Mouse (Mus musculus): ENCODE results near the gene Nsun4. TPM values are rescaled to one million over a fixed set of nuclear protein-coding genes. Genes with fewer than 3 reads are reported as not detected.

Gene Nsun4
- total RNA-seq (2014; rRNA removed) = 8.7 and 10.9 TPM in 2 replicates
- 8.7 and 8.9 TPM in 2 replicates for polyA plus RNA-seq (2015; fragmentation: Nextera tagmentation; extraction: Ambion mirVana)

DNA sequence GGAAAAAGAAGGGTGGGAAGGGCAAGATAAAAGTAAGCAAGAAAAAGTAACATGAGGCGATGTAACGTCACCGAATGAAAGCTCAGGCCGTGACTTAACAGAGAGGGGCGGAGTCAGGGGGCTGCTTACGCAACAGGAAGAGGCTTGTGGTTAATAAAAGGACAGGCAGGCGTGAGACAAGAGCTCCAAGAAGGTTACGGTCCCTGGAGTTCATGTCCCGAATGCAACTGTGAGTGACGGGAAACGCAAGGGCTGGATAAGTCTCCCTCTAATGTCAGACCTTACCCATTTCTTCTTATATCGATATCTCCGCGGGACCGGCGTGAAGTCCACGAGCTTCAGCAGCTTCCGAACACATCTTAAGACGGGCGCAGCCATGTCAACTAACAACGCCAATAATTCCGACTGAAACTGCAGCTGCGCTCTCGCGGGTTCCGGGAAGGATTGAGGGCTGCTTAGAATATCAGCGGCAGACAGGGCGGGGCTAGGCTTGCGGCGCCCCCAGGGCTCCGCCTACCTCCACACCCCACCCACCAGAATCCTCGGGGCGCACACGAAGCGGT, at the start of gene Nsun4:
TSS of gene Nsun4 (minus strand) at position 478 of the 563 bp plus-strand sequence.
- TF ChIP-seq CTCF (IDR thresholded peaks at IDR 0.05) = no peak; the same call in 1 of the 2 replicates
- ATAC-seq (ENCODE audit: low FRiP score) (peak; percentile 94), DNase-seq (ENCODE audit: low spot score) (peak; percentile 94)
- H3K27ac ChIP-seq (ENCODE audit: low read depth, low read length) = peak within 1 kb of the TSS; percentile 77
- H3K4me2 ChIP-seq (ENCODE audit: low read depth, low read length, poor library complexity, severe bottlenecking) = peak within 1 kb of the TSS; percentile 64
- no peaks in the 10 kb centered on the region for H3K9me3 ChIP-seq (ENCODE audit: low read length)
- peak within 1 kb of the TSS; percentile 54 for H3K4me3 ChIP-seq (ENCODE audit: low read depth, low read length)
- WGBS = under 1% methylated on average over 35 of the region's 35 CpGs
- 0 out of 2 replicates have a peak, but pooled peaks cover 2% of the 10 kb centered on the region for H3K4me1 ChIP-seq (ENCODE audit: insufficient read depth, low read length)
- no peaks in the 10 kb centered on the region for H3K27me3 ChIP-seq (ENCODE audit: insufficient read depth, low read length)
- peak within 1 kb of the TSS; percentile 59 for H3K9ac ChIP-seq (replicated peaks; ENCODE audit: low read length, poor library complexity, severe bottlenecking)
- H3K36me3 ChIP-seq (ENCODE audit: insufficient read depth, low read length) = no peaks in the 10 kb centered on the region

DNA sequence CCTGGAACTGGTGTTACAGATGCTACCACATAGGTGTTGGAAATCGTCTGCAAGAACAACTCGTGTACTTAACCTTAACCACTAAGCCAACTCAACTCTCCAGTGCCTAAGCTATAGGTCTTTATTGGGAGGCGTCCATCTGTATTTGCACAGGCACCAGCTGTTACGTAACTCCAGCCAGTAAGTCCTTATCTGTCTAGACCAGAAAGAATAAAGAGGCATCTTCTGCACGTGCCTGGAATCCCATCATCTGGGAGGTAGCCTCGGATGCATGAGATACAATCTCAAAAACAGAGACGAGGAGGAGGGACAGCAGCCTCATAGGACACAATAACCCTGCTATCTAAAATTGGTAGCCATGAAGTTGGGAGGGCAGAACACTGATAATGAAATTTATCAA, 47.3 kb upstream of the Nsun4 start:
- WGBS = 87% methylated on average over 7 of the region's 7 CpGs
- ATAC-seq (ENCODE audit: low FRiP score) (no peak), DNase-seq (ENCODE audit: low spot score) (no peak)
- no peak for TF ChIP-seq CTCF (IDR thresholded peaks at IDR 0.05)
- no peak overlapping the region for H3K9ac ChIP-seq (replicated peaks; ENCODE audit: low read length, poor library complexity, severe bottlenecking)
- H3K4me2 ChIP-seq (ENCODE audit: low read depth, low read length, poor library complexity, severe bottlenecking) = no peak overlapping the region
- no peak overlapping the region for H3K4me3 ChIP-seq (ENCODE audit: low read depth, low read length)
- H3K27ac ChIP-seq (ENCODE audit: low read depth, low read length) = no peak overlapping the region
- H3K36me3 ChIP-seq (ENCODE audit: insufficient read depth, low read length) = peaks cover 29% of the 10 kb centered on the region
- no peaks in the 10 kb centered on the region for H3K27me3 ChIP-seq (ENCODE audit: insufficient read depth, low read length)
- no peaks in the 10 kb centered on the region for H3K4me1 ChIP-seq (ENCODE audit: insufficient read depth, low read length)
- no peaks in the 10 kb centered on the region for H3K9me3 ChIP-seq (ENCODE audit: low read length)

DNA sequence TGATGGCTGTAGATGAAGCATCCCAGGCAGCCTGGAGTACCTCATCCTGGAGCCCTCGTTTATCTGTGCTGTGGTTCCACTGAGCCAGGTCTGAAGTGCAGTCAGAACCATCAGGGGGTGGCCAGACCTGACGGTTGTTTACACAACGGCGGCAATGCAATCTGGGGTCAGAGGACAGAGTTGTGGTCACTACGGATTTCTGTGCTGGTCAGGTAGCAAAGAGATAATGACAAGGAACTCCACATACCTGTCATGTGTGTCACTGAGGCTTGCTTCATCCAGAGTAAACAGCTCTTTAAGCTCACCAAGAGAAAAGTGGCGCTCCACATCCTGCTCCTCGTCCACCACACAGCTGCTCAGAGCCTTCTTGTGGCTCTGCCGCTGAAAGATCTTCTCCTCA, 43.5 kb upstream of the Nsun4 start:
- WGBS = 93% methylated on average over 8 of the region's 8 CpGs
- no peak for TF ChIP-seq CTCF (IDR thresholded peaks at IDR 0.05)
- H3K27me3 ChIP-seq (ENCODE audit: insufficient read depth, low read length) = no peaks in the 10 kb centered on the region
- H3K4me2 ChIP-seq (ENCODE audit: low read depth, low read length, poor library complexity, severe bottlenecking) = no peak overlapping the region
- ATAC-seq (ENCODE audit: low FRiP score) (no peak), DNase-seq (ENCODE audit: low spot score) (no peak)
- H3K9me3 ChIP-seq (ENCODE audit: low read length) = no peaks in the 10 kb centered on the region
- no peaks in the 10 kb centered on the region for H3K4me1 ChIP-seq (ENCODE audit: insufficient read depth, low read length)
- H3K36me3 ChIP-seq (ENCODE audit: insufficient read depth, low read length) = peaks cover 62% of the 10 kb centered on the region
- no peak overlapping the region for H3K27ac ChIP-seq (ENCODE audit: low read depth, low read length)
- H3K4me3 ChIP-seq (ENCODE audit: low read depth, low read length) = no peak overlapping the region
- H3K9ac ChIP-seq (replicated peaks; ENCODE audit: low read length, poor library complexity, severe bottlenecking) = no peak overlapping the region

DNA sequence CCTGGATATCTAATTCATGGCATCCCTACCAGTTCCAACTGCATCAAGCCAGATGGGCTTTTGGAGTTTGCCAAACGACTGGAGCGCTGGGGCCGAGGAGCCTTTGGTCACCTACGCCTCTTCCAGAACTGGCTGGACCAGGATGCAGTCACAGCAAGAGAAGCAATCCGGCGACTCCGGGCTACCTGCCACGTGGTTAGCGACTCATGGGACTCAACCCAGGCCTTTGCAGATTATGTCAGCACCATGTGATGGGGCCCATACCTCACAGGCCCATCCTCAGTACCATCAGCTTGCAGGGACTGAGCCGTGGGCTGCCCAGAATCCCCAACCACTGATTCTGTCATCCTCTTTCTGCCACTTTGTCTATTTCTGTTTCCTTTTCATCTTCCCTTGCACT, 42.6 kb upstream of the Nsun4 start:
- Histone ChIP-seq H3K4me3 (ENCODE audit: low read depth, low read length) (no peak overlapping the region), H3K9ac (replicated peaks; ENCODE audit: low read length, poor library complexity, severe bottlenecking) (no peak overlapping the region), H3K27me3 (ENCODE audit: insufficient read depth, low read length) (no peaks in the 10 kb centered on the region), H3K4me2 (ENCODE audit: low read depth, low read length, poor library complexity, severe bottlenecking) (no peak overlapping the region), H3K9me3 (ENCODE audit: low read length) (no peaks in the 10 kb centered on the region), H3K27ac (ENCODE audit: low read depth, low read length) (no peak overlapping the region), H3K36me3 (ENCODE audit: insufficient read depth, low read length) (peaks cover 67% of the 10 kb centered on the region), H3K4me1 (ENCODE audit: insufficient read depth, low read length) (no peaks in the 10 kb centered on the region)
- ATAC-seq (ENCODE audit: low FRiP score) = no peak
- no peak for DNase-seq (ENCODE audit: low spot score)
- WGBS = 91% methylated on average over 10 of the region's 10 CpGs
- no peak for TF ChIP-seq CTCF (IDR thresholded peaks at IDR 0.05)

DNA sequence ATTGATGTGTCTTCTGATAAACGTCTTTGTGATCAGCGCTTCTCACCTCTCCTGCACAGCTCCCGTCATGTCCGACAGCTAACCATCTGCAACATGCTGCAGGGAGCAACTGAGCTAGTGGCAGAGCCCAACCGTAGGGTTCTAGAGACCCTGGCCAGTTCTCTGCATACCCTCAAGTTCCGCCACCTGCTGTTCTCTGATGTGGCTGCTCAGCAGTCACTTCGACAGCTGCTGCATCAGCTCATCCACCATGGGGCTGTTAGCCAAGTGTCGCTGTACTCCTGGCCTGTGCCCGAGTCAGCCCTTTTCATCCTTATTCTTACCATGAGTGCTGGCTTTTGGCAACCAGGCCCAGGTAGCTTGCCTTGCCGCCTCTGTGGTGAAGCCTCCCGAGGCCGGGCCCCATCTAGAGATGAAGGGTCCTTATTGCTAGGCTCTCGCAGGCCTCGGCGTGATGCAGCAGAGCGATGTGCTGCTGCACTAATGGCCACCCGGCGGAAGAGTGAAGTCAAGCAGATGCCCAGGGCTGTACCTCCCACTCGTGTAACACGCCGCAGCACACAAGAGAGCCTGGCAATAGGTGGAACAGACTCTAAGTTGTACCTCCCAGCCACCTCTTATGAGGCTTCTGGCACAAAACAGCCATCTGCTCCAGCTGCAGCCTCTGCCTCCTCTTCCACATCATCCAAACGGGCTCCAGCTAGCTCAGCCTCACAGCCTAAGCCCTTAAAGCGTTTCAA, 35.0 kb upstream of the Nsun4 start:
- Histone ChIP-seq H3K27ac (ENCODE audit: low read depth, low read length) (no peak overlapping the region), H3K9me3 (ENCODE audit: low read length) (no peaks in the 10 kb centered on the region), H3K9ac (replicated peaks; ENCODE audit: low read length, poor library complexity, severe bottlenecking) (no peak overlapping the region), H3K27me3 (ENCODE audit: insufficient read depth, low read length) (no peaks in the 10 kb centered on the region), H3K4me3 (ENCODE audit: low read depth, low read length) (no peak overlapping the region), H3K4me2 (ENCODE audit: low read depth, low read length, poor library complexity, severe bottlenecking) (no peak overlapping the region), H3K36me3 (ENCODE audit: insufficient read depth, low read length) (peaks cover 51% of the 10 kb centered on the region), H3K4me1 (ENCODE audit: insufficient read depth, low read length) (no peaks in the 10 kb centered on the region)
- DNase-seq (ENCODE audit: low spot score) = peak; percentile 36
- TF ChIP-seq CTCF (IDR thresholded peaks at IDR 0.05) = no peak
- WGBS = 90% methylated on average over 23 of the region's 23 CpGs
- ATAC-seq (ENCODE audit: low FRiP score) = no peak

All from midbrain, postnatal 0 days (tissue).